Mouse (Mus musculus): ENCODE results near the gene Slc2a12.

The Slc2a12 gene

GRCm38 (mm10) chr10:22644853-22645491 is at the start of gene Slc2a12:
Gene Slc2a12 (plus strand): TSS chr10:22645011.
- DNase-seq, result peak in 1 of 2 experiments; percentile 10

- no peak for DNase-seq
These were observed 45.8 kb upstream of the Slc2a12 start for GRCm38 (mm10) chr10:22598908-22599480.

GRCm38 (mm10) chr10:22601046-22601445 is 43.8 kb upstream of the Slc2a12 start:
- DNase-seq, result no peak

GRCm38 (mm10) chr10:22604801-22605200 is 40.0 kb upstream of the Slc2a12 start:
- DNase-seq, result no peak

GRCm38 (mm10) chr10:22608273-22608672 is 36.5 kb upstream of the Slc2a12 start:
- DNase-seq, result no peak

GRCm38 (mm10) chr10:22608799-22609357 is 35.9 kb upstream of the Slc2a12 start:
- DNase-seq, result no peak

GRCm38 (mm10) chr10:22613301-22613700 is 31.5 kb upstream of the Slc2a12 start:
- DNase-seq, result no peak

- no peak for DNase-seq
These were observed 30.3 kb upstream of the Slc2a12 start for GRCm38 (mm10) chr10:22614554-22614953.

GRCm38 (mm10) chr10:22615309-22615708 is 29.5 kb upstream of the Slc2a12 start:
- DNase-seq, result no peak

GRCm38 (mm10) chr10:22618842-22619241 is 26.0 kb upstream of the Slc2a12 start:
- DNase-seq, result no peak

- DNase-seq, result no peak
These were observed 16.0 kb upstream of the Slc2a12 start for GRCm38 (mm10) chr10:22628832-22629231.

GRCm38 (mm10) chr10:22631103-22631502 is 13.7 kb upstream of the Slc2a12 start:
- DNase-seq, result no peak

GRCm38 (mm10) chr10:22631528-22631927 is 13.3 kb upstream of the Slc2a12 start:
- DNase-seq, result no peak

- DNase-seq, result no peak
These were observed 12.9 kb upstream of the Slc2a12 start for GRCm38 (mm10) chr10:22631956-22632355.

- no peak for DNase-seq
These were observed 11.2 kb upstream of the Slc2a12 start for GRCm38 (mm10) chr10:22633406-22634306.

- DNase-seq, result no peak
These were observed 7.6 kb upstream of the Slc2a12 start for GRCm38 (mm10) chr10:22637241-22637640.

- DNase-seq, result no peak
These were observed 640 bp upstream of the Slc2a12 start for GRCm38 (mm10) chr10:22644171-22644570.

- DNase-seq, result no peak
These were observed 3.9 kb downstream of the Slc2a12 start for GRCm38 (mm10) chr10:22648702-22649101.

GRCm38 (mm10) chr10:22653820-22654219 is 9.0 kb downstream of the Slc2a12 start:
- DNase-seq, result no peak

- no peak for DNase-seq
These were observed 13.9 kb downstream of the Slc2a12 start for GRCm38 (mm10) chr10:22658534-22659385.

- DNase-seq, result no peak
These were observed 14.5 kb downstream of the Slc2a12 start for GRCm38 (mm10) chr10:22659386-22659725.

GRCm38 (mm10) chr10:22660286-22661000 is 15.6 kb downstream of the Slc2a12 start:
- DNase-seq, result no peak

All from spleen, adult 18-20 months (tissue).